Mouse (Mus musculus) bone marrow, adult 2 months (tissue): ENCODE results near the gene Sv2c. TPM values are rescaled to one million over a fixed set of nuclear protein-coding genes. Genes with fewer than 3 reads are reported as not detected.

ENCODE experiments used
- H3K27ac ChIP-seq: fragments of 200-500 bp; 2 replicates; pipeline ENCODE4 v1.5.1; 2012; ENCODE audit warnings: low read depth, mild to moderate bottlenecking, control low read depth, inconsistent platforms, low read length; ENCODE audit not compliant: control insufficient read depth, poor library complexity, insufficient read depth
- H3K4me1 ChIP-seq: fragments of 200-500 bp; 2 replicates; pipeline ENCODE4 v1.6.1; 2011; ENCODE audit warnings: low read length; ENCODE audit not compliant: control insufficient read depth, insufficient read depth
- H3K4me3 ChIP-seq: fragments of 200-500 bp; replicated peaks from 2 replicates; pipeline ENCODE3; 2011; ENCODE audit warnings: mild to moderate bottlenecking, low read depth, low read length, control low read depth; ENCODE audit not compliant: control insufficient read depth
- CTCF ChIP-seq: fragments of 200-500 bp; IDR thresholded peaks from 2 replicates; pipeline ENCODE4 v1.5.1; 2011; ENCODE audit warnings: low read length, control low read depth; ENCODE audit not compliant: control insufficient read depth, insufficient read depth
- POLR2A ChIP-seq: fragments of 200-500 bp; IDR thresholded peaks from 2 replicates; pipeline ENCODE4 v1.6.1; 2011; ENCODE audit warnings: low read depth, mild to moderate bottlenecking, control low read depth, low read length, borderline replicate concordance; ENCODE audit not compliant: control insufficient read depth
- WGBS: fragments of 180-500 bp; shearing (Covaris S2); methylation state at CpG from one replicate; pipeline ENCODE4 v1.1.7; 2018; 5-methylcytosine and 5-hydroxymethylcytosine counted together
- polyA plus RNA-seq: library from polyadenylated mRNA; stranded (reverse); fragments of >200 nt; gene quantifications from 2 replicates; pipeline ENCODE4 v1.2.4, GENCODE M21; 2011; ENCODE audit warnings: low replicate concordance; ENCODE audit not compliant: missing spikeins, insufficient read depth, insufficient read length

Sv2c gene
- polyA plus RNA-seq, 1 experiment = not detected

- peaks cover 4% of the 10 kb centered on the region for H3K4me1 ChIP-seq
- WGBS = 84% methylated on average over 6 of the region's 6 CpGs
- TF ChIP-seq POLR2A (no peak), CTCF (no peak)
- no peak overlapping the region for H3K4me3 ChIP-seq
- H3K27ac ChIP-seq = no peak overlapping the region
Observed at GRCm38 (mm10) chr13:95966791-95967190, 165.6 kb downstream of the Sv2c start.

GRCm38 (mm10) chr13:95965596-95965995 lies 166.8 kb downstream of the Sv2c start:
- 74% methylated on average over 6 of the region's 6 CpGs for WGBS
- no peak overlapping the region for H3K4me3 ChIP-seq
- peak overlapping the region; percentile 55 for H3K27ac ChIP-seq
- H3K4me1 ChIP-seq = peaks cover 4% of the 10 kb centered on the region
- TF ChIP-seq POLR2A (no peak), CTCF (no peak)

- H3K27ac ChIP-seq = peak overlapping the region; percentile 55
- peaks cover 4% of the 10 kb centered on the region for H3K4me1 ChIP-seq
- TF ChIP-seq CTCF (no peak), POLR2A (no peak)
- WGBS = 54% methylated on average over 10 of the region's 10 CpGs
- H3K4me3 ChIP-seq = no peak overlapping the region
Observed at GRCm38 (mm10) chr13:95965162-95965561, 167.2 kb downstream of the Sv2c start.

- 26% methylated on average over 8 of the region's 8 CpGs for WGBS
- no peak overlapping the region for H3K4me3 ChIP-seq
- peak overlapping the region; percentile 51 for H3K27ac ChIP-seq
- TF ChIP-seq CTCF (no peak), POLR2A (no peak)
- peaks cover 4% of the 10 kb centered on the region for H3K4me1 ChIP-seq
Observed at GRCm38 (mm10) chr13:95964226-95964625, 168.2 kb downstream of the Sv2c start.

GRCm38 (mm10) chr13:95963671-95964070 lies 168.7 kb downstream of the Sv2c start:
- peaks cover 4% of the 10 kb centered on the region for H3K4me1 ChIP-seq
- TF ChIP-seq CTCF = no peak
- TF ChIP-seq POLR2A = no peak
- H3K4me3 ChIP-seq = no peak overlapping the region
- WGBS = 16% methylated on average over 1 of the region's 1 CpGs
- H3K27ac ChIP-seq = 0 out of 2 replicates have a peak overlapping the region, but pooled peaks have one; percentile 7

- Histone ChIP-seq H3K27ac (no peak overlapping the region), H3K4me1 (peaks cover 4% of the 10 kb centered on the region)
- 44% methylated on average over 7 of the region's 7 CpGs for WGBS
Observed at GRCm38 (mm10) chr13:95961905-95962304, 170.5 kb downstream of the Sv2c start.

GRCm38 (mm10) chr13:95961191-95961791 lies 171.1 kb downstream of the Sv2c start:
- Histone ChIP-seq H3K27ac (peak overlapping the region; percentile 48), H3K4me1 (peaks cover 4% of the 10 kb centered on the region), H3K4me3 (peak overlapping the region; percentile 76)
- WGBS = 26% methylated on average over 29 of the region's 29 CpGs
- TF ChIP-seq POLR2A (no peak), CTCF (no peak)

More at GRCm38 (mm10) chr13:95961905-95962304, 170.5 kb downstream of the Sv2c start:
- peak overlapping the region; percentile 35 for H3K4me3 ChIP-seq
- TF ChIP-seq POLR2A = no peak
- TF ChIP-seq CTCF = no peak

- peak overlapping the region; percentile 9; the same call in 1 of the 2 replicates for H3K27ac ChIP-seq
- TF ChIP-seq POLR2A (no peak), CTCF (no peak)
- peaks cover 4% of the 10 kb centered on the region for H3K4me1 ChIP-seq
- peak overlapping the region; percentile 76 for H3K4me3 ChIP-seq
- 8% methylated on average over 10 of the region's 10 CpGs for WGBS
Observed at GRCm38 (mm10) chr13:95960477-95961185, 171.7 kb downstream of the Sv2c start.
